Mouse (Mus musculus) spleen, adult 18-20 months (tissue): Measurements from ENCODE around the gene Slc24a4.

Source experiments
- DNase-seq, 2 experiments: peaks; one replicate each; pipeline ENCODE4 v3.0.0; 2022; ENCODE audit warnings: mixed read lengths in 2 of 2

Gene Slc24a4

GRCm38 (mm10) chr12:102310261-102310660, 181.7 kb downstream of the Slc24a4 start:
- no peak for DNase-seq

DNA sequence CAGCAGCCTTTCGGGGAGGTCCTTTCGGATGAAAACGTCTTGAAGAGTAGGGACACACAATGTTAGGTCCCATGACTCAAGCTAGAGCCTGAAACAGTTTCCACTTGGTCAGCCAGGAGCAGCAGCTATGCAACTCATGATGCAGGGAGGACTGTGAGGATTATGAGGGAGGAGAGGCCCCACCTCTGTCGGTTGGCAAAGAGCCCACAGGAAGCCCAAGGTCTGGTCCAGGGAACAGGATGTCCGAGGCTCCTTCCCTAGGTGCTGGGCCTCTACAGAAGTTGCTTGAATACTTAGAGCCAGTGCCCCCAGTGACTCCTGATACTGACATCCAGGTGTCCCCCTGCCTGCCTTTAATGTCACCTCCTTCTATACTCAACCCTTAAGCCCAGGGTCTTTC, 182.9 kb downstream of the Slc24a4 start:
- DNase-seq, result no peak
